Mouse (Mus musculus): ENCODE measurements around the gene Eif4ebp2. TPM values are rescaled to one million over a fixed set of nuclear protein-coding genes. Genes with fewer than 3 reads are reported as not detected.

Gene Eif4ebp2
- polyA plus RNA-seq, 1 experiment from 2014 or later: 43.6 TPM

DNA sequence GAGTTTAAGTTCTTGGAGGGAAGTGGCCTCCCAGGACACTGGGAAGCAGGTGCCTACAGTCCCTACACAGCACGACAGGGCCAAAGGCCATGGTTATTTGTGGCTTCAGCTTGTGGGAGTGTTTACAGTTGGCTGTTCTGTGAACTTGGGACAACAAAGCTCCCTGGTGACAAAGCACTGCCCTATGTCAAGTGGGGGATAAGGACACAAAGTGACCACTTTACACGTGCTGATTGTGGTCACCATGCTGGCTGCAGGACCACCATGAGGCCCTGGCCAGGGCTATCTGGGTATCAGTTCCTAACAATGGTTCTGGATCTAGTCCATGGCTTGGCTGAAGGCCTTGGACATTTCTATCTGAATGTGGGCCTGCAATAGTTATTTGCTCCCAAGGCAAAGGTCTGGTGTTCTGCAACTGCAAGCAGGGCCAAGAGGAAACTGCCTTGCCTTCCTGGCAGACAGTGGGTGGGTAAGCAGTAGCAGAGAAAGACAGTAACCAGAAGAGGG lies 26.2 kb downstream of the Eif4ebp2 start:
- DNase-seq (peak; percentile 38), ATAC-seq (peak; percentile 68)
- no peak overlapping the region for H3K4me2 ChIP-seq (ENCODE audit: low read depth, low read length)
- H3K9me3 ChIP-seq (ENCODE audit: low read length): no peaks in the 10 kb centered on the region
- TF ChIP-seq CTCF (IDR thresholded peaks at IDR 0.05; ENCODE audit: low read depth): no peak
- TF ChIP-seq EP300 (IDR thresholded peaks at IDR 0.05; ENCODE audit: low read depth): peak; percentile 57; the same call in 1 of the 2 replicates
- H3K27me3 ChIP-seq (ENCODE audit: insufficient read depth, low read length): no peaks in the 10 kb centered on the region
- H3K9ac ChIP-seq (replicated peaks): no peak overlapping the region
- peaks cover 22% of the 10 kb centered on the region for H3K4me1 ChIP-seq (ENCODE audit: insufficient read depth)
- H3K36me3 ChIP-seq (replicated peaks; ENCODE audit: insufficient read depth, low read length): peaks cover 15% of the 10 kb centered on the region
- WGBS (ENCODE audit: insufficient replicate concordance): 28% methylated on average over 2 of the region's 2 CpGs
- H3K27ac ChIP-seq (ENCODE audit: low read depth): peak overlapping the region; percentile 79
- H3K4me3 ChIP-seq (ENCODE audit: low read depth, low read length): no peak overlapping the region

GRCm38 (mm10) chr10:61425047-61425446 lies 27.4 kb downstream of the Eif4ebp2 start:
- Histone ChIP-seq H3K27ac (ENCODE audit: low read depth) (peak overlapping the region; percentile 79), H3K9ac (replicated peaks) (no peak overlapping the region), H3K27me3 (ENCODE audit: insufficient read depth, low read length) (peaks cover 2% of the 10 kb centered on the region), H3K4me3 (ENCODE audit: low read depth, low read length) (no peak overlapping the region), H3K4me2 (ENCODE audit: low read depth, low read length) (no peak overlapping the region), H3K9me3 (ENCODE audit: low read length) (no peaks in the 10 kb centered on the region), H3K4me1 (ENCODE audit: insufficient read depth) (peaks cover 23% of the 10 kb centered on the region), H3K36me3 (replicated peaks; ENCODE audit: insufficient read depth, low read length) (peaks cover 2% of the 10 kb centered on the region; the same call in 1 of the 2 replicates)
- DNase-seq (no peak), ATAC-seq (no peak)
- WGBS (ENCODE audit: insufficient replicate concordance): 48% methylated on average over 2 of the region's 2 CpGs
- no peak for TF ChIP-seq EP300 (IDR thresholded peaks at IDR 0.05; ENCODE audit: low read depth)
- TF ChIP-seq CTCF (IDR thresholded peaks at IDR 0.05; ENCODE audit: low read depth): no peak

DNA sequence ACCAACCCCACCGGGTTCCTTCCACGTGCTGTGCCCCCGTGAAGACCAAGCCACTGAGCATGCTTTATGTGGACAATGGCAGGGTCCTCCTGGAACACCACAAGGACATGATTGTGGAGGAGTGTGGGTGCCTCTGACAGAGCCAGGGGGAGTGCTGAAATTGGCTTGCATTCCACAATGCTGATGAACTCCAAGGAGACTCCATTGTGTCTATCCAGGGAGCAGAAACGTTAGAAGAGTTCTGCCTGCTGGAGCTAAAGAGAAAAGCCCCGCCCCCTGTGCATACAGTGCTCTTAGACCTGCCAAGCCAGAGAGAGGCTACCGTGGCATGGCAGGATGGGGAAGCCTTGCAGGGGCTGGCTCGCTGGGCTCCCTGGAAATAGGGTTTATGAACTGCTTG lies 28.0 kb downstream of the Eif4ebp2 start:
- TF ChIP-seq EP300 (IDR thresholded peaks at IDR 0.05; ENCODE audit: low read depth): no peak
- Histone ChIP-seq H3K9me3 (ENCODE audit: low read length) (no peaks in the 10 kb centered on the region), H3K27me3 (ENCODE audit: insufficient read depth, low read length) (peaks cover 8% of the 10 kb centered on the region), H3K4me1 (ENCODE audit: insufficient read depth) (peaks cover 27% of the 10 kb centered on the region), H3K4me3 (ENCODE audit: low read depth, low read length) (no peak overlapping the region), H3K36me3 (replicated peaks; ENCODE audit: insufficient read depth, low read length) (no peaks in the 10 kb centered on the region), H3K27ac (ENCODE audit: low read depth) (0 out of 2 replicates have a peak overlapping the region, but pooled peaks have one; percentile 79), H3K9ac (replicated peaks) (no peak overlapping the region), H3K4me2 (ENCODE audit: low read depth, low read length) (peak overlapping the region; percentile 31; the same call in 1 of the 2 replicates)
- DNase-seq (no peak), ATAC-seq (no peak)
- 25% methylated on average over 7 of the region's 7 CpGs for WGBS (ENCODE audit: insufficient replicate concordance)

- peaks cover 19% of the 10 kb centered on the region for H3K27me3 ChIP-seq (ENCODE audit: insufficient read depth, low read length)
- no peak overlapping the region for H3K4me3 ChIP-seq (ENCODE audit: low read depth, low read length)
- no peaks in the 10 kb centered on the region for H3K9me3 ChIP-seq (ENCODE audit: low read length)
- H3K4me2 ChIP-seq (ENCODE audit: low read depth, low read length): 0 out of 2 replicates have a peak overlapping the region, but pooled peaks have one; percentile 29
- peak overlapping the region; percentile 57; the same call in 1 of the 2 replicates for H3K27ac ChIP-seq (ENCODE audit: low read depth)
- peaks cover 31% of the 10 kb centered on the region for H3K4me1 ChIP-seq (ENCODE audit: insufficient read depth)
- WGBS (ENCODE audit: insufficient replicate concordance): 50% methylated on average over 10 of the region's 10 CpGs
- DNase-seq (peak; percentile 81), ATAC-seq (peak; percentile 81)
- TF ChIP-seq EP300 (IDR thresholded peaks at IDR 0.05; ENCODE audit: low read depth): no peak
- peak; percentile 75 for TF ChIP-seq CTCF (IDR thresholded peaks at IDR 0.05; ENCODE audit: low read depth)
- no peak overlapping the region for H3K9ac ChIP-seq (replicated peaks)
- no peaks in the 10 kb centered on the region for H3K36me3 ChIP-seq (replicated peaks; ENCODE audit: insufficient read depth, low read length)
Measured at GRCm38 (mm10) chr10:61423289-61423688, 29.2 kb downstream of the Eif4ebp2 start.

- H3K4me3 ChIP-seq (ENCODE audit: low read depth, low read length): no peak overlapping the region
- peaks cover 34% of the 10 kb centered on the region for H3K4me1 ChIP-seq (ENCODE audit: insufficient read depth)
- TF ChIP-seq CTCF (IDR thresholded peaks at IDR 0.05; ENCODE audit: low read depth): no peak
- TF ChIP-seq EP300 (IDR thresholded peaks at IDR 0.05; ENCODE audit: low read depth): no peak
- H3K9me3 ChIP-seq (ENCODE audit: low read length): no peaks in the 10 kb centered on the region
- peak overlapping the region; percentile 57; the same call in 1 of the 2 replicates for H3K27ac ChIP-seq (ENCODE audit: low read depth)
- peak overlapping the region; percentile 29; the same call in 1 of the 2 replicates for H3K4me2 ChIP-seq (ENCODE audit: low read depth, low read length)
- no peaks in the 10 kb centered on the region for H3K36me3 ChIP-seq (replicated peaks; ENCODE audit: insufficient read depth, low read length)
- peaks cover 23% of the 10 kb centered on the region for H3K27me3 ChIP-seq (ENCODE audit: insufficient read depth, low read length)
- 65% methylated on average over 12 of the region's 12 CpGs for WGBS (ENCODE audit: insufficient replicate concordance)
- H3K9ac ChIP-seq (replicated peaks): no peak overlapping the region
- no peak for DNase-seq
- no peak for ATAC-seq
Measured at GRCm38 (mm10) chr10:61422861-61423260, 29.6 kb downstream of the Eif4ebp2 start.

- WGBS (ENCODE audit: insufficient replicate concordance): 44% methylated on average over 4 of the region's 4 CpGs
- H3K9ac ChIP-seq (replicated peaks): no peak overlapping the region
- H3K4me3 ChIP-seq (ENCODE audit: low read depth, low read length): no peak overlapping the region
- peaks cover 32% of the 10 kb centered on the region for H3K4me1 ChIP-seq (ENCODE audit: insufficient read depth)
- H3K4me2 ChIP-seq (ENCODE audit: low read depth, low read length): no peak overlapping the region
- no peak for DNase-seq
- no peaks in the 10 kb centered on the region for H3K36me3 ChIP-seq (replicated peaks; ENCODE audit: insufficient read depth, low read length)
- no peak for ATAC-seq
- H3K27ac ChIP-seq (ENCODE audit: low read depth): no peak overlapping the region
- H3K9me3 ChIP-seq (ENCODE audit: low read length): no peaks in the 10 kb centered on the region
- H3K27me3 ChIP-seq (ENCODE audit: insufficient read depth, low read length): peaks cover 38% of the 10 kb centered on the region
- TF ChIP-seq CTCF (IDR thresholded peaks at IDR 0.05; ENCODE audit: low read depth): no peak
- no peak for TF ChIP-seq EP300 (IDR thresholded peaks at IDR 0.05; ENCODE audit: low read depth)
Measured at GRCm38 (mm10) chr10:61420011-61420410, 32.5 kb downstream of the Eif4ebp2 start.

Measured in liver, postnatal 0 days (tissue).